Mouse (Mus musculus) hindbrain, postnatal 0 days (tissue): ENCODE results near the gene Zfp972. TPM values are rescaled to one million over a fixed set of nuclear protein-coding genes. Genes with fewer than 3 reads are reported as not detected.

Experiments used
- polyA plus RNA-seq: library from polyadenylated mRNA; unstranded; fragments of >200 nt; fragmentation: Nextera tagmentation; extraction: Ambion mirVana; gene quantifications from 2 replicates; pipeline ENCODE4 v1.2.1, GENCODE M21; 2015
- total RNA-seq: library from RNA; depleted of rRNA; stranded (reverse); fragments of >200 nt; gene quantifications from 2 replicates; pipeline ENCODE4 v1.2.3, GENCODE M21; 2014; rRNA removed

Gene Zfp972
- total and polyA plus RNA-seq, 2 experiments from 2014 or later: 0.56 TPM; not detected in 1

Other genes with a start within 250 kb of the Zfp972 start
- 0.99 and 3.1 TPM in 2 replicates for gene Gm14322, start 166.3 kb downstream of the Zfp972 start, total RNA-seq
- gene Gm14322, start 166.3 kb downstream of the Zfp972 start, polyA plus RNA-seq: 5.1 and 6.6 TPM in 2 replicates
- gene Gm14325, start 85.3 kb downstream of the Zfp972 start, total RNA-seq: 82.0 and 120 TPM in 2 replicates
- gene Gm14325, start 85.3 kb downstream of the Zfp972 start, polyA plus RNA-seq: 48.3 and 49.8 TPM in 2 replicates
- gene Gm14327, start 28.5 kb downstream of the Zfp972 start, total RNA-seq: 1.4 and 3.6 TPM in 2 replicates
- gene Gm14327, start 28.5 kb downstream of the Zfp972 start, polyA plus RNA-seq: 3.1 and 4.9 TPM in 2 replicates
- gene Gm14326, start 31.7 kb upstream of the Zfp972 start, total RNA-seq: 5.0 and 6.9 TPM in 2 replicates
- gene Gm14326, start 31.7 kb upstream of the Zfp972 start, polyA plus RNA-seq: 21.0 and 24.4 TPM in 2 replicates
- gene Zfp971, start 97.7 kb upstream of the Zfp972 start, total RNA-seq: 5.5 and 7.1 TPM in 2 replicates
- gene Zfp971, start 97.7 kb upstream of the Zfp972 start, polyA plus RNA-seq: 15.0 and 15.8 TPM in 2 replicates
- 12.4 and 13.6 TPM in 2 replicates for gene Zfp931, start 152.9 kb upstream of the Zfp972 start, total RNA-seq
- 15.9 and 16.0 TPM in 2 replicates for gene Zfp931, start 152.9 kb upstream of the Zfp972 start, polyA plus RNA-seq
- gene Phactr3, start 193.4 kb upstream of the Zfp972 start, total RNA-seq: 70.4 and 92.7 TPM in 2 replicates
- gene Phactr3, start 193.4 kb upstream of the Zfp972 start, polyA plus RNA-seq: 66.2 and 67.2 TPM in 2 replicates